Mouse (Mus musculus) midbrain, embryonic 12.5 days (tissue): ENCODE measurements around the gene Fam205c. TPM values are rescaled to one million over a fixed set of nuclear protein-coding genes. Genes with fewer than 3 reads are reported as not detected.

Experiments
- ATAC-seq: fragments of 200-750 bp; cut with Nextera tagmentation; 2 replicates; pipeline ENCODE4 v1.8.0; 2017; ENCODE audit warnings: low read depth, moderate TSS enrichment, moderate library complexity; ENCODE audit not compliant: low FRiP score
- H3K27ac ChIP-seq: fragments of 300-500 bp; sonication (generic); replicated peaks from 2 replicates; pipeline ENCODE4 v1.5.1; 2016; ENCODE audit warnings: mild to moderate bottlenecking
- H3K27me3 ChIP-seq: fragments of 300-500 bp; sonication (generic); 2 replicates; pipeline ENCODE4 v1.6.1; 2016; ENCODE audit warnings: mild to moderate bottlenecking
- H3K36me3 ChIP-seq: fragments of 300-500 bp; sonication (generic); 2 replicates; pipeline ENCODE4 v1.6.1; 2016
- H3K4me1 ChIP-seq: fragments of 300-500 bp; sonication (generic); 2 replicates; pipeline ENCODE4 v1.6.1; 2016
- H3K4me2 ChIP-seq: fragments of 300-500 bp; sonication (generic); replicated peaks from 2 replicates; pipeline ENCODE4 v1.6.1; 2016; ENCODE audit warnings: mild to moderate bottlenecking, moderate library complexity
- H3K4me3 ChIP-seq: fragments of 300-500 bp; sonication (generic); 2 replicates; pipeline ENCODE4 v1.5.1; 2016; ENCODE audit warnings: mild to moderate bottlenecking
- H3K9ac ChIP-seq: fragments of 300-500 bp; sonication (generic); replicated peaks from 2 replicates; pipeline ENCODE4 v1.6.1; 2016; ENCODE audit warnings: mild to moderate bottlenecking, moderate library complexity
- H3K9me3 ChIP-seq: fragments of 300-500 bp; sonication (generic); 2 replicates; pipeline ENCODE4 v1.6.1; 2016; ENCODE audit warnings: mild to moderate bottlenecking
- WGBS: fragments of 180-500 bp; shearing (Covaris S2); methylation state at CpG from one replicate; pipeline ENCODE4 v1.1.7; 2016; 5-methylcytosine and 5-hydroxymethylcytosine counted together
- polyA plus RNA-seq: library from polyadenylated mRNA; unstranded; fragments of >200 nt; fragmentation: Nextera tagmentation; extraction: Ambion mirVana; gene quantifications from 2 replicates; pipeline ENCODE4 v1.2.1, GENCODE M21; 2016

Fam205c gene
- polyA plus RNA-seq, 1 experiment from 2014 or later, result 3.0 TPM

DNA sequence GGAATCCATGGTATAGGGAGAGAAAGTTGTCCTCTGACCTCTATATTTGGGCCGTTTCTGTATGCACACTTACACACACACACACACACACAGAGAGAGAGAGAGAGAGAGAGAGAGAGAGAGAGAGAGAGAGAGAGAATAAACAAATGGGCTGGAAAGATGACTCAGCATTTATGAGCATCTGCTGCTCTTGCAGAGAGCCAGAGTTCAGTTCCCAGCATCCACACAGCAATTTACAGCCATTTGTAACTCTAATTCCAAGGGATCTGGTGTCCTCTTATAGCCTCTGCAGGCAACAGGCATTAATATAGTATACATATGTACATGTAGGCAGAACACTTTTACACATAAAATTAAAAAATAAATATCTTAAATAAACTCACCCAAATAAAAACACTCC, 29.9 kb upstream of the Fam205c start:
- Histone ChIP-seq H3K27ac (no peak overlapping the region), H3K36me3 (no peaks in the 10 kb centered on the region), H3K27me3 (peaks cover 7% of the 10 kb centered on the region), H3K4me2 (no peak overlapping the region), H3K4me1 (no peaks in the 10 kb centered on the region), H3K4me3 (no peak overlapping the region), H3K9me3 (no peaks in the 10 kb centered on the region), H3K9ac (no peak overlapping the region)
- ATAC-seq, result no peak
- 85% methylated on average over 1 of the region's 1 CpGs for WGBS

DNA sequence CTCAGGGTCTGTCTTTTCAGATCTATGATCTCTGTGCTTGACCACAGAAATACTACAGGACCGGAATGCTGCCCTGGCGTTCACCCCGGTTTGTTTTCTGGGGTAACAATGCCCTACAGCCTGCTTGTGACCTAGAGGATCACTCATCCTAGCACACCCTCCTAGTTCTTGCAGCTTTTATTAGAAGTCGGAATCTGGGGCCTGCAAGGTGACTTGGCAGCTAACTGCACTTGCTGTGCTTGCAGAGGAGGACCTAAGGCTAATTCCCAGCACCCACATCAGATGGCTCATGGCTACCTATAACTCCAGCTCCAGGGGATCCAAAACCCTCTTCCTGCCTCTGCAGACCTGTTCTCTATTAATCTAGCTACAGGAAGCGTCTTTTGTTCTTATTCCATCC, 28.7 kb upstream of the Fam205c start:
- H3K4me2 ChIP-seq, result no peak overlapping the region
- peaks cover 7% of the 10 kb centered on the region for H3K27me3 ChIP-seq
- no peak overlapping the region for H3K9ac ChIP-seq
- no peaks in the 10 kb centered on the region for H3K9me3 ChIP-seq
- 95% methylated on average over 5 of the region's 5 CpGs for WGBS
- no peak overlapping the region for H3K4me3 ChIP-seq
- no peak for ATAC-seq
- H3K27ac ChIP-seq, result no peak overlapping the region
- H3K4me1 ChIP-seq, result no peaks in the 10 kb centered on the region
- no peaks in the 10 kb centered on the region for H3K36me3 ChIP-seq

DNA sequence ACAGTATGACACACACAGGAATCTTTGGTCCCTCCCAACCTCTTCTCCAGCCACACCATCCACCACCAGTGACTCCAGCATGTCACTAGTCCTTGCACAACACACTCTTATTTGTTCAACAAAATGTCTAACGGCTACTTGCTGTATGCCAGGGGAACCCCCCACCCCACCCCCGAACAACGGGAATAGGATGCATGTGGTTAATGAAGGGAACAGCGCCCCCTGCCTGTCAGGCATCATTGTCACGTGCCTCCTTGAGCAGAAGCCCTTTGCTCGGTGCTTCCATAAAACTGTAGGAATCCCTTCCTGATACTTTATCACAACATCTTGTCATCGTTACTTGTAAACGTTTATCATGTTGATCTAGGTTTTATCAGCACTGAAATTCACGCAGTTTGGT, 28.1 kb upstream of the Fam205c start:
- Histone ChIP-seq H3K4me1 (no peaks in the 10 kb centered on the region), H3K36me3 (no peaks in the 10 kb centered on the region), H3K4me3 (no peak overlapping the region), H3K4me2 (no peak overlapping the region), H3K27ac (no peak overlapping the region), H3K27me3 (peaks cover 7% of the 10 kb centered on the region), H3K9ac (no peak overlapping the region), H3K9me3 (no peaks in the 10 kb centered on the region)
- 62% methylated on average over 9 of the region's 9 CpGs for WGBS
- ATAC-seq, result no peak

DNA sequence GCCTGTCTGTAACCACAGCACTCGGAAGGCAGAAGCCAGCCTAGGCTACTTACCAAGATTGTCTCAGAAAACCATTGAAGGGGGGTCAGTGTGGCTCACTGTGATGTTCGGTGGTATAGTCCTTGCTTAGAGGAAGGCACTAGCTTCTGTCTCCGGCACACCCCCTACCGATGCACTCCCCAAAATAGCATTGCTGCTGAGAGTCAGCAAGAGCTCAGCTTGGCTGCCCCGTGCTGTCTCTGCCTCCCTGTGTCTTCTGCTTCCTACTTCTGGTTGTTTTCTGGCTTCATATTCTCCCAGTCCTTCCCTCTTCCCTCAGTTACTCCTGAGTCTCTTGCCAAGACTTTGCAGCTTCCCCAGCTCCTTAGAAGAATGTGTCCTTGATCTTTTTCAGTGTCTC, 26.8 kb upstream of the Fam205c start:
- peaks cover 7% of the 10 kb centered on the region for H3K27me3 ChIP-seq
- no peaks in the 10 kb centered on the region for H3K9me3 ChIP-seq
- no peaks in the 10 kb centered on the region for H3K4me1 ChIP-seq
- WGBS, result 72% methylated on average over 5 of the region's 5 CpGs
- H3K4me2 ChIP-seq, result no peak overlapping the region
- ATAC-seq, result no peak
- H3K27ac ChIP-seq, result no peak overlapping the region
- no peaks in the 10 kb centered on the region for H3K36me3 ChIP-seq
- no peak overlapping the region for H3K9ac ChIP-seq
- no peak overlapping the region for H3K4me3 ChIP-seq

GRCm38 (mm10) chr4:42898914-42899313, 24.9 kb upstream of the Fam205c start:
- WGBS, result 41% methylated on average over 3 of the region's 3 CpGs
- Histone ChIP-seq H3K4me1 (no peaks in the 10 kb centered on the region), H3K27me3 (peaks cover 7% of the 10 kb centered on the region; the same call in 1 of the 2 replicates), H3K4me2 (no peak overlapping the region), H3K36me3 (no peaks in the 10 kb centered on the region), H3K27ac (no peak overlapping the region), H3K4me3 (no peak overlapping the region), H3K9ac (no peak overlapping the region), H3K9me3 (no peaks in the 10 kb centered on the region)
- ATAC-seq, result no peak

GRCm38 (mm10) chr4:42895118-42895517, 21.1 kb upstream of the Fam205c start:
- 61% methylated on average over 7 of the region's 7 CpGs for WGBS
- no peak overlapping the region for H3K27ac ChIP-seq
- no peak for ATAC-seq

DNA sequence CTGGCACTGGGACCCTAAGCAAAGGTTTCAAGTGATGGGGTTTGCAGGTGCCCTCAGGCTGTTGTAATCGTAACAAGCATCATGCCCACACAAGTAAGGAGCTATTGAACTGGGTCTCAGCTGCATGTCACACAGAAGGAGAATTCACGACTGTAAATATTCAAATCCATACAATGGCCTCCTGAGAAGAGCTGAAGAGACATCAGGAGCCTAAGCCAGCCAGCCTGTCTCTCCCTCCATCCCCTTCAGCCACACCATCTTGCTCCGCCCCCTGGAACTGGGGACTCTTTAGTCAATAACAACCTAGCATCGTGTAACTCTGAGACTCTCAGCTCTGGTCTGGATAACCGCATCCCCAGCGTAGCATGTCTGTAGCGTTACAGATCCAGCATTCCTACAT, 17.1 kb upstream of the Fam205c start:
- no peak for ATAC-seq
- 67% methylated on average over 7 of the region's 7 CpGs for WGBS
- H3K9me3 ChIP-seq, result no peaks in the 10 kb centered on the region

More at GRCm38 (mm10) chr4:42895118-42895517, 21.1 kb upstream of the Fam205c start:
- Histone ChIP-seq H3K4me2 (no peak overlapping the region), H3K27me3 (no peaks in the 10 kb centered on the region), H3K4me1 (no peaks in the 10 kb centered on the region), H3K9me3 (no peaks in the 10 kb centered on the region), H3K4me3 (no peak overlapping the region), H3K36me3 (no peaks in the 10 kb centered on the region), H3K9ac (no peak overlapping the region)

DNA sequence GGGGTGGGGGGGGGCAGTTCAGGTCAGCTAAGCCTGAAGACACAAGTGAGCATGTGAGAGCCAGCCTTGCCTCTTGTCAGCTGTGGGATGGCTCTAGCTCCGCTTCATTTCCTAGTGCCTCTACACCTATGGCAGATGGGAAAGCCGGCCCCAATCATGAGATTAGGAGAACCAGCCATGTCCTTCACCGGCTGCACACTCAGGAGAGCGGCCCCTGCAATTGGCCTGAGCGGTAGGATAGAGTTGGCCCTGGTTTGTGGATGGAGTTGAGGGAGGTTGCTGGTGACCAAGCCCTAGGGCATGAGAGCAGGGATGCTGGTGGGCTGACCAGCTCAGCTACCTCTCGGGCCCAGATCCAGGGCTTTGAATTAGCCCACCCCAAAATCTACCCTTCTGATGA, 14.8 kb upstream of the Fam205c start:
- 91% methylated on average over 6 of the region's 6 CpGs for WGBS
- H3K4me2 ChIP-seq, result no peak overlapping the region

More for the DNA sequence above, 17.1 kb upstream of the Fam205c start:
- Histone ChIP-seq H3K9ac (no peak overlapping the region), H3K36me3 (no peaks in the 10 kb centered on the region), H3K4me1 (no peaks in the 10 kb centered on the region), H3K27ac (no peak overlapping the region), H3K27me3 (no peaks in the 10 kb centered on the region), H3K4me3 (no peak overlapping the region), H3K4me2 (no peak overlapping the region)

DNA sequence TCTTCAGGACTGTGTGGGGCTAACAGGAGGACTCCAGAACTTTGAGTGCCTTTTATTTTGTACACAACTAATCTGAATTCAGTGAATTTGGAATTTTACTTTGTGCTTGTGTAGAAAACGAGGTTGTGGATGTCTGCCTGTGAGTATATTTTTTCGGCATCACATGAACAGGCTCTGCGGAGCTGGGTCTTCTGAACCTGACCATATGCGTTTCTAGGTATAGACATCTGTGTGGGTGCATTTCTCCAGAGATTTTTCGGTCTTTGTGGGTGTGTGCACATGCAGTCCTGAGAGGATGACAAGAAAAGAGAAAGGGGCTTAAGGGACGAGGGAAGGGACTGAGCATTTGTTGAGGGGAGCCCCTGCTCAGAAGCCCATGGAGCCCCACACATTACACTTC, 12.9 kb upstream of the Fam205c start:
- no peaks in the 10 kb centered on the region for H3K27me3 ChIP-seq
- no peak overlapping the region for H3K4me2 ChIP-seq
- no peaks in the 10 kb centered on the region for H3K4me1 ChIP-seq
- no peak overlapping the region for H3K9ac ChIP-seq
- H3K9me3 ChIP-seq, result no peaks in the 10 kb centered on the region
- H3K27ac ChIP-seq, result no peak overlapping the region
- no peaks in the 10 kb centered on the region for H3K36me3 ChIP-seq
- no peak overlapping the region for H3K4me3 ChIP-seq
- 93% methylated on average over 6 of the region's 6 CpGs for WGBS
- ATAC-seq, result no peak

More for the DNA sequence above, 14.8 kb upstream of the Fam205c start:
- H3K36me3 ChIP-seq, result no peaks in the 10 kb centered on the region
- no peaks in the 10 kb centered on the region for H3K27me3 ChIP-seq
- H3K9ac ChIP-seq, result no peak overlapping the region
- no peaks in the 10 kb centered on the region for H3K9me3 ChIP-seq
- ATAC-seq, result no peak
- no peaks in the 10 kb centered on the region for H3K4me1 ChIP-seq
- H3K4me3 ChIP-seq, result no peak overlapping the region
- H3K27ac ChIP-seq, result no peak overlapping the region

DNA sequence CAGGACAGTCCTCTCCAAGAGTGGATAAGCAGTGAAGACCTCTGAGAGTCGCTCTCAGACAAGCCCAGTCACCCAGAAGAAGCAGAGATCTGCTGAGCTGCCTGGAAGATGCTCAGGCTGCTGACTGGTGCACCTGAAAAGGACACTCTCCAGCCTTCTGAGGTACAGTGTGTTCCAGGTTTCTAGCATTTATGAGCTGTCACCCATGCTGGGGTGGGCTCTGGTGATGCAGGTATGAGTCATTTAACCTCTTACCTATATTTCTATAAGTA, 6.6 kb upstream of the Fam205c start:
- H3K27me3 ChIP-seq, result 0 out of 2 replicates have a peak, but pooled peaks cover 4% of the 10 kb centered on the region
- H3K27ac ChIP-seq, result no peak overlapping the region
- no peak overlapping the region for H3K4me2 ChIP-seq
- no peak overlapping the region for H3K4me3 ChIP-seq
- H3K9ac ChIP-seq, result no peak overlapping the region
- ATAC-seq, result no peak
- H3K36me3 ChIP-seq, result no peaks in the 10 kb centered on the region
- H3K4me1 ChIP-seq, result no peaks in the 10 kb centered on the region
- H3K9me3 ChIP-seq, result no peaks in the 10 kb centered on the region
- WGBS, result 70% methylated on average over 1 of the region's 1 CpGs

GRCm38 (mm10) chr4:42879829-42880676, 6.0 kb upstream of the Fam205c start:
- Histone ChIP-seq H3K4me3 (no peak overlapping the region), H3K9ac (no peak overlapping the region), H3K9me3 (no peaks in the 10 kb centered on the region), H3K27ac (no peak overlapping the region), H3K4me2 (no peak overlapping the region), H3K4me1 (no peaks in the 10 kb centered on the region), H3K27me3 (0 out of 2 replicates have a peak, but pooled peaks cover 4% of the 10 kb centered on the region), H3K36me3 (no peaks in the 10 kb centered on the region)
- no peak for ATAC-seq
- 86% methylated on average over 16 of the region's 16 CpGs for WGBS

- H3K27ac ChIP-seq, result no peak overlapping the region
- H3K4me1 ChIP-seq, result no peaks in the 10 kb centered on the region
- H3K36me3 ChIP-seq, result no peaks in the 10 kb centered on the region
- 0 out of 2 replicates have a peak, but pooled peaks cover 4% of the 10 kb centered on the region for H3K27me3 ChIP-seq
- ATAC-seq, result no peak
- 82% methylated on average over 2 of the region's 2 CpGs for WGBS
- no peak overlapping the region for H3K9ac ChIP-seq
- H3K9me3 ChIP-seq, result no peaks in the 10 kb centered on the region
- no peak overlapping the region for H3K4me3 ChIP-seq
- H3K4me2 ChIP-seq, result no peak overlapping the region
These were observed 3.6 kb upstream of the Fam205c start for GRCm38 (mm10) chr4:42877657-42878056.
